Mouse (Mus musculus) intestine, embryonic 15.5 days (tissue): Measurements from ENCODE around the gene Mfsd6. TPM values are rescaled to one million over a fixed set of nuclear protein-coding genes. Genes with fewer than 3 reads are reported as not detected.

Experiments
- ATAC-seq: fragments of 200-750 bp; cut with Nextera tagmentation; 2 replicates; pipeline ENCODE4 v1.8.0; 2017; ENCODE audit warnings: moderate TSS enrichment, moderate library complexity
- H3K27ac ChIP-seq: fragments of 300-500 bp; sonication (generic); 2 replicates; pipeline ENCODE4 v1.5.1; 2015; ENCODE audit warnings: mild to moderate bottlenecking, inconsistent platforms
- H3K27me3 ChIP-seq: fragments of 300-500 bp; sonication (generic); replicated peaks from 2 replicates; pipeline ENCODE4 v1.6.1; 2015; ENCODE audit warnings: inconsistent platforms
- H3K36me3 ChIP-seq: fragments of 300-500 bp; sonication (generic); 2 replicates; pipeline ENCODE4 v1.6.1; 2015; ENCODE audit warnings: inconsistent platforms
- H3K4me1 ChIP-seq: fragments of 300-500 bp; sonication (generic); replicated peaks from 2 replicates; pipeline ENCODE4 v1.6.1; 2015; ENCODE audit warnings: inconsistent platforms
- H3K4me2 ChIP-seq: fragments of 300-500 bp; sonication (generic); replicated peaks from 2 replicates; pipeline ENCODE4 v1.6.1; 2015; ENCODE audit warnings: mild to moderate bottlenecking, inconsistent platforms
- H3K4me3 ChIP-seq: fragments of 300-500 bp; sonication (generic); replicated peaks from 2 replicates; pipeline ENCODE4 v1.5.1; 2015; ENCODE audit warnings: inconsistent platforms
- H3K9ac ChIP-seq: fragments of 300-500 bp; sonication (generic); 2 replicates; pipeline ENCODE4 v1.6.1; 2015; ENCODE audit warnings: inconsistent platforms
- H3K9me3 ChIP-seq: fragments of 300-500 bp; sonication (generic); 2 replicates; pipeline ENCODE4 v1.6.1; 2016; ENCODE audit warnings: inconsistent platforms
- WGBS: fragments of 180-500 bp; shearing (Covaris S2); methylation state at CpG from one replicate; pipeline ENCODE4 v1.1.7; 2015; 5-methylcytosine and 5-hydroxymethylcytosine counted together
- polyA plus RNA-seq: library from polyadenylated mRNA; unstranded; fragments of >200 nt; fragmentation: Nextera tagmentation; extraction: Ambion mirVana; gene quantifications from 2 replicates; pipeline ENCODE4 v1.2.1, GENCODE M21; 2015

Gene Mfsd6
- polyA plus RNA-seq, 1 experiment from 2014 or later = 3.1 TPM

GRCm38 (mm10) chr1:52734208-52734607 lies 6.9 kb upstream of the Mfsd6 start:
- WGBS = 79% methylated on average over 4 of the region's 4 CpGs
- H3K4me2 ChIP-seq = no peak overlapping the region

GRCm38 (mm10) chr1:52730258-52730657 lies 3.0 kb upstream of the Mfsd6 start:
- Histone ChIP-seq H3K4me1 (no peaks in the 10 kb centered on the region; the same call in 1 of the 2 replicates), H3K4me3 (no peak overlapping the region), H3K27me3 (no peaks in the 10 kb centered on the region), H3K9me3 (no peaks in the 10 kb centered on the region), H3K36me3 (no peaks in the 10 kb centered on the region), H3K9ac (no peak overlapping the region), H3K27ac (no peak overlapping the region), H3K4me2 (no peak overlapping the region)
- ATAC-seq = no peak
- 81% methylated on average over 1 of the region's 1 CpGs for WGBS

More at GRCm38 (mm10) chr1:52734208-52734607, 6.9 kb upstream of the Mfsd6 start:
- H3K9me3 ChIP-seq = no peaks in the 10 kb centered on the region
- H3K36me3 ChIP-seq = no peaks in the 10 kb centered on the region
- no peak overlapping the region for H3K4me3 ChIP-seq
- ATAC-seq = no peak
- no peak overlapping the region for H3K27ac ChIP-seq
- H3K4me1 ChIP-seq = no peaks in the 10 kb centered on the region
- no peaks in the 10 kb centered on the region for H3K27me3 ChIP-seq
- H3K9ac ChIP-seq = no peak overlapping the region

- no peak overlapping the region for H3K9ac ChIP-seq
- H3K27me3 ChIP-seq = no peaks in the 10 kb centered on the region
- no peak overlapping the region for H3K4me2 ChIP-seq
- H3K27ac ChIP-seq = no peak overlapping the region
- no peaks in the 10 kb centered on the region for H3K36me3 ChIP-seq
- H3K9me3 ChIP-seq = no peaks in the 10 kb centered on the region
- ATAC-seq = no peak
- H3K4me3 ChIP-seq = no peak overlapping the region
- 92% methylated on average over 5 of the region's 5 CpGs for WGBS
- H3K4me1 ChIP-seq = no peaks in the 10 kb centered on the region; the same call in 1 of the 2 replicates
These were observed 1.7 kb upstream of the Mfsd6 start for GRCm38 (mm10) chr1:52728857-52729489.

GRCm38 (mm10) chr1:52726371-52727055 lies 749 bp downstream of the Mfsd6 start:
- Histone ChIP-seq H3K4me2 (peak overlapping the region; percentile 93), H3K36me3 (no peaks in the 10 kb centered on the region), H3K27ac (peak overlapping the region; percentile 74), H3K4me1 (no peaks in the 10 kb centered on the region; the same call in 1 of the 2 replicates), H3K4me3 (peak overlapping the region; percentile 81), H3K9me3 (no peaks in the 10 kb centered on the region), H3K9ac (peak overlapping the region; percentile 71), H3K27me3 (no peaks in the 10 kb centered on the region)
- WGBS = 1% methylated on average over 55 of the region's 56 CpGs
- peak; percentile 90 for ATAC-seq

GRCm38 (mm10) chr1:52722586-52722985 lies 4.7 kb downstream of the Mfsd6 start:
- H3K27me3 ChIP-seq = no peaks in the 10 kb centered on the region
- ATAC-seq = no peak
- no peaks in the 10 kb centered on the region; the same call in 1 of the 2 replicates for H3K4me1 ChIP-seq
- no peak overlapping the region for H3K4me2 ChIP-seq
- no peaks in the 10 kb centered on the region for H3K36me3 ChIP-seq
- H3K9me3 ChIP-seq = no peaks in the 10 kb centered on the region
- no peak overlapping the region for H3K4me3 ChIP-seq
- WGBS = 63% methylated on average over 4 of the region's 4 CpGs
- H3K27ac ChIP-seq = no peak overlapping the region
- H3K9ac ChIP-seq = no peak overlapping the region

- Histone ChIP-seq H3K4me1 (no peaks in the 10 kb centered on the region), H3K27ac (no peak overlapping the region), H3K4me3 (no peak overlapping the region), H3K4me2 (no peak overlapping the region), H3K27me3 (no peaks in the 10 kb centered on the region), H3K36me3 (no peaks in the 10 kb centered on the region), H3K9ac (no peak overlapping the region), H3K9me3 (no peaks in the 10 kb centered on the region)
- no peak for ATAC-seq
- whole genome bisulfite sequencing = 62% methylated on average over 5 of the region's 5 CpGs
These were observed 8.2 kb downstream of the Mfsd6 start for GRCm38 (mm10) chr1:52719096-52719495.

- H3K27ac ChIP-seq = no peak overlapping the region
- WGBS = 35% methylated on average over 3 of the region's 3 CpGs
- ATAC-seq = no peak; the same call in 1 of the 2 replicates
- no peaks in the 10 kb centered on the region for H3K4me1 ChIP-seq
- H3K4me2 ChIP-seq = no peak overlapping the region
- no peaks in the 10 kb centered on the region for H3K9me3 ChIP-seq
- H3K9ac ChIP-seq = no peak overlapping the region
- H3K36me3 ChIP-seq = no peaks in the 10 kb centered on the region
- no peaks in the 10 kb centered on the region for H3K27me3 ChIP-seq
- no peak overlapping the region for H3K4me3 ChIP-seq
These were observed 9.1 kb downstream of the Mfsd6 start for GRCm38 (mm10) chr1:52718068-52718748.

- Histone ChIP-seq H3K4me3 (no peak overlapping the region), H3K9ac (no peak overlapping the region), H3K9me3 (no peaks in the 10 kb centered on the region), H3K27ac (no peak overlapping the region), H3K27me3 (no peaks in the 10 kb centered on the region), H3K36me3 (no peaks in the 10 kb centered on the region), H3K4me1 (no peaks in the 10 kb centered on the region), H3K4me2 (no peak overlapping the region)
- no peak for ATAC-seq
- 73% methylated on average over 1 of the region's 1 CpGs for WGBS
These were observed 12.8 kb downstream of the Mfsd6 start for GRCm38 (mm10) chr1:52714451-52714850.

- ATAC-seq = no peak
- Histone ChIP-seq H3K9me3 (no peaks in the 10 kb centered on the region), H3K4me2 (no peak overlapping the region), H3K9ac (no peak overlapping the region), H3K4me3 (no peak overlapping the region), H3K27me3 (no peaks in the 10 kb centered on the region), H3K36me3 (no peaks in the 10 kb centered on the region), H3K27ac (no peak overlapping the region), H3K4me1 (no peaks in the 10 kb centered on the region)
- WGBS = 38% methylated on average over 3 of the region's 3 CpGs
These were observed 13.2 kb downstream of the Mfsd6 start for GRCm38 (mm10) chr1:52714021-52714420.

GRCm38 (mm10) chr1:52708745-52709144 lies 18.5 kb downstream of the Mfsd6 start:
- H3K4me3 ChIP-seq = no peak overlapping the region
- no peak overlapping the region for H3K4me2 ChIP-seq
- H3K27me3 ChIP-seq = no peaks in the 10 kb centered on the region
- H3K9ac ChIP-seq = no peak overlapping the region
- WGBS = 70% methylated on average over 6 of the region's 6 CpGs
- H3K9me3 ChIP-seq = no peaks in the 10 kb centered on the region
- ATAC-seq = no peak
- no peaks in the 10 kb centered on the region for H3K4me1 ChIP-seq
- H3K36me3 ChIP-seq = no peaks in the 10 kb centered on the region
- no peak overlapping the region for H3K27ac ChIP-seq

GRCm38 (mm10) chr1:52707030-52707429 lies 20.2 kb downstream of the Mfsd6 start:
- Histone ChIP-seq H3K4me3 (no peak overlapping the region), H3K27me3 (no peaks in the 10 kb centered on the region), H3K4me2 (no peak overlapping the region), H3K36me3 (no peaks in the 10 kb centered on the region), H3K27ac (no peak overlapping the region), H3K9ac (no peak overlapping the region), H3K9me3 (no peaks in the 10 kb centered on the region), H3K4me1 (no peaks in the 10 kb centered on the region)
- no peak for ATAC-seq
- WGBS = 81% methylated on average over 3 of the region's 3 CpGs

- H3K9ac ChIP-seq = no peak overlapping the region
These were observed 24.3 kb downstream of the Mfsd6 start for GRCm38 (mm10) chr1:52702738-52703491.

More at GRCm38 (mm10) chr1:52702738-52703491, 24.3 kb downstream of the Mfsd6 start:
- Histone ChIP-seq H3K27ac (no peak overlapping the region), H3K4me1 (no peaks in the 10 kb centered on the region), H3K9me3 (no peaks in the 10 kb centered on the region), H3K4me2 (no peak overlapping the region), H3K36me3 (no peaks in the 10 kb centered on the region), H3K27me3 (no peaks in the 10 kb centered on the region), H3K4me3 (no peak overlapping the region)
- no peak for ATAC-seq
- 83% methylated on average over 7 of the region's 7 CpGs for WGBS
